Mouse (Mus musculus) heart, embryonic 12.5 days (tissue): ENCODE measurements around the gene Gbp4. TPM values are rescaled to one million over a fixed set of nuclear protein-coding genes. Genes with fewer than 3 reads are reported as not detected.
A peak's percentile ranks its signal among the peaks of the same experiment; 100 is the strongest.
"Not testable (repeated sequence)": the region's sequence is repeated elsewhere in the genome, so short reads cannot be mapped to it uniquely, and the experiment has no call there.

Experiments
- ATAC-seq: fragments of 200-750 bp; cut with Nextera tagmentation; 2 replicates; pipeline ENCODE4 v1.8.0; 2017; ENCODE audit warnings: moderate TSS enrichment, moderate library complexity; ENCODE audit not compliant: insufficient number of reproducible peaks, low FRiP score
- H3K27ac ChIP-seq: fragments of 300-500 bp; sonication (generic); 2 replicates; pipeline ENCODE4 v1.5.1; 2016; ENCODE audit warnings: mild to moderate bottlenecking, moderate library complexity; ENCODE audit not compliant: poor library complexity, severe bottlenecking
- H3K27me3 ChIP-seq: fragments of 300-500 bp; sonication (generic); replicated peaks from 2 replicates; pipeline ENCODE4 v1.6.1; 2016; ENCODE audit warnings: mild to moderate bottlenecking, moderate library complexity
- H3K36me3 ChIP-seq: fragments of 300-500 bp; sonication (generic); 2 replicates; pipeline ENCODE4 v1.6.1; 2016; ENCODE audit warnings: mild to moderate bottlenecking, moderate library complexity
- H3K4me1 ChIP-seq: fragments of 300-500 bp; sonication (generic); replicated peaks from 2 replicates; pipeline ENCODE4 v1.6.1; 2016; ENCODE audit warnings: mild to moderate bottlenecking
- H3K4me2 ChIP-seq: fragments of 300-500 bp; sonication (generic); 2 replicates; pipeline ENCODE4 v1.6.1; 2016; ENCODE audit warnings: mild to moderate bottlenecking, moderate library complexity
- H3K4me3 ChIP-seq: fragments of 300-500 bp; sonication (generic); 2 replicates; pipeline ENCODE4 v1.5.1; 2016; ENCODE audit warnings: mild to moderate bottlenecking
- H3K9ac ChIP-seq: fragments of 300-500 bp; sonication (generic); 2 replicates; pipeline ENCODE4 v1.6.1; 2016; ENCODE audit warnings: mild to moderate bottlenecking, moderate library complexity
- H3K9me3 ChIP-seq: fragments of 300-500 bp; sonication (generic); replicated peaks from 2 replicates; pipeline ENCODE4 v1.6.1; 2016; ENCODE audit warnings: mild to moderate bottlenecking, moderate library complexity
- WGBS: fragments of 180-500 bp; shearing (Covaris S2); methylation state at CpG from one replicate; pipeline ENCODE4 v1.1.7; 2016; 5-methylcytosine and 5-hydroxymethylcytosine counted together
- polyA plus RNA-seq: library from polyadenylated mRNA; unstranded; fragments of >200 nt; fragmentation: Nextera tagmentation; extraction: Ambion mirVana; gene quantifications from 2 replicates; pipeline ENCODE4 v1.2.1, GENCODE M21; 2016

The Gbp4 gene
- polyA plus RNA-seq, 1 experiment from 2014 or later = 6.1 TPM

DNA sequence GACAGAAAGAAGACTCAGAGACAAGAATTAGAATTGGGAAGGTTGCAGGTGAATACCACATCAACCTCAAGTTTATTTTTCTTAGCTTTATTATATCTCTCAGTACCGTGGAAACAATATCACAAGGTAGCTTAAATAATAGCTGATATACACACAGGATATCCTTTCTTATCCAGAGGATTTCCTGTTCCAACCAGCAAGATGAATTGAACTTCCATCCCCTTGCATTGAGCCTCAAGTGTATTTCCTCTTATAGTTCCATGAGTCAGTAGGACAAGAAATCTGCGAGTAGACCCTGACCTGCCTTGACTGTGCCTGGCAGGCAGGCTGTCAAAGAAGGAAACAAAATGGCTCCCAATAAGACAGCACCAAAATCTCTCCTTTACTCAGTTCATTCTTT is 23.6 kb downstream of the Gbp4 start:
- Histone ChIP-seq H3K36me3 (peaks cover 4% of the 10 kb centered on the region), H3K27ac (no peak overlapping the region), H3K9ac (no peak overlapping the region), H3K9me3 (peaks cover 6% of the 10 kb centered on the region; the same call in 1 of the 2 replicates), H3K4me3 (no peak overlapping the region), H3K27me3 (no peaks in the 10 kb centered on the region), H3K4me2 (no peak overlapping the region), H3K4me1 (no peaks in the 10 kb centered on the region; the same call in 1 of the 2 replicates)
- 53% methylated on average over 2 of the region's 2 CpGs for WGBS
- ATAC-seq = no peak

- peaks cover 6% of the 10 kb centered on the region; the same call in 1 of the 2 replicates for H3K9me3 ChIP-seq
- 63% methylated on average over 2 of the region's 2 CpGs for WGBS
- H3K9ac ChIP-seq = no peak overlapping the region
- no peaks in the 10 kb centered on the region; the same call in 1 of the 2 replicates for H3K4me1 ChIP-seq
- H3K27me3 ChIP-seq = no peaks in the 10 kb centered on the region
- H3K27ac ChIP-seq = no peak overlapping the region
- no peak overlapping the region for H3K4me3 ChIP-seq
- H3K36me3 ChIP-seq = no peaks in the 10 kb centered on the region; the same call in none of the 2 replicates
- no peak for ATAC-seq
- H3K4me2 ChIP-seq = no peak overlapping the region
These were observed 24.7 kb downstream of the Gbp4 start for GRCm38 (mm10) chr5:105114696-105115095.

DNA sequence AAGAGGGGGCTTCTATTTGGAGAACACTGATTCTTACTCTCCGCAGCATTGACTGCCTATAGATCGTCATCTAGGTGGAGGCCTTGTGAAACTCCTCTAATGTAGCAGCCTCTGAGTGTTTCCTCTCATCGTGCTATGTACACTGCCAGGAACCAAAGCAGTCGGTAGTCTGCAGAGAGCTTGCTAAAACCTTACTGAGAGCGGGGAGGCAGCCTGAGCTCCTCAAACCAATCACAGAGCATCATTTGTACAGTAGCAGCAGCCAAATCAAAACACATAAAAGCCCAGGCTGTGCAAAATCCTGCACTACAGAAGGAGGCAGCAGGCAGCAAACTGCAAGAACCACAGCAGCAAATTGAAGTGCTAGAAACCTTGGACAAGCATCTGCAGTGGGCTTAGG is 25.7 kb downstream of the Gbp4 start:
- Histone ChIP-seq H3K4me3 (no peak overlapping the region), H3K4me1 (no peaks in the 10 kb centered on the region; the same call in 1 of the 2 replicates), H3K27ac (no peak overlapping the region), H3K9ac (no peak overlapping the region), H3K9me3 (peaks cover 6% of the 10 kb centered on the region; the same call in 1 of the 2 replicates), H3K36me3 (no peaks in the 10 kb centered on the region; the same call in none of the 2 replicates), H3K4me2 (no peak overlapping the region), H3K27me3 (no peaks in the 10 kb centered on the region)
- no peak for ATAC-seq
- 87% methylated on average over 5 of the region's 5 CpGs for WGBS

DNA sequence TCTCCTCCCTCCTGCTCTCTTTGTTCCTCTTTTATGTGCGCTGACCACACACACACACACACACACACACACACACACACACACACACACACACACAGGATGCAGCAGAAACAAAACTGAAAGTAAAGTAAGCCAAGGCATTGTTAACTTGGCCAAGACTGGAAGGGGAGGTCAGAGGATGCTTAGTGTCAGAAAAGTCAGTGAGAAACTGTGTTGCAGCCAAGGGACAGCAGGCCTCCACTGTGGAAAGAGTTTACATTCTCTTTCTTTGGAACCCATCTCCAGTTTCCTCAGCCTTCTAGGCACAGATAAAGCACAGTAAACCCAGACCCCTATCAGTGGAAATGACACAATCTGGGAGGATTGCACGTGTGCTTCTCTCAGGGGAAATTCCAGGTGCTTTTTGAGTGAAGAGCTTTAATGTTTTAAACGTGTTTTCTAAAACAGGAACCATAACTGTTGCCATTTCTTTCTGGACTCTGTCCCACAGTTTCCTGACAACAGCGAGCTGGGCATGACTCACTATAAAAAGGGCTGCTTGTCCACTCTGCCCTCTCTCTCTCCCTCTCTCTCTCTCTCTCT is 29.0 kb downstream of the Gbp4 start:
- Histone ChIP-seq H3K4me2 (peak overlapping the region; percentile 33), H3K27ac (peak overlapping the region; percentile 71)
- not testable (repeated sequence) for H3K9ac ChIP-seq, H3K4me1 ChIP-seq, H3K4me3 ChIP-seq, H3K36me3 ChIP-seq, H3K27me3 ChIP-seq, H3K9me3 ChIP-seq
- 11% methylated on average over 4 of the region's 4 CpGs for WGBS
- peak; percentile 84; the same call in 1 of the 2 replicates for ATAC-seq

GRCm38 (mm10) chr5:105109775-105110174 is 29.6 kb downstream of the Gbp4 start:
- H3K36me3 ChIP-seq, H3K9ac ChIP-seq, ATAC-seq, H3K9me3 ChIP-seq, H3K4me1 ChIP-seq, H3K27me3 ChIP-seq: not testable (repeated sequence)
- Histone ChIP-seq H3K27ac (peak overlapping the region; percentile 71), H3K4me2 (peak overlapping the region; percentile 33; the same call in 1 of the 2 replicates), H3K4me3 (peak overlapping the region; percentile 13; the same call in 1 of the 2 replicates)
- WGBS = 30% methylated on average over 1 of the region's 1 CpGs

DNA sequence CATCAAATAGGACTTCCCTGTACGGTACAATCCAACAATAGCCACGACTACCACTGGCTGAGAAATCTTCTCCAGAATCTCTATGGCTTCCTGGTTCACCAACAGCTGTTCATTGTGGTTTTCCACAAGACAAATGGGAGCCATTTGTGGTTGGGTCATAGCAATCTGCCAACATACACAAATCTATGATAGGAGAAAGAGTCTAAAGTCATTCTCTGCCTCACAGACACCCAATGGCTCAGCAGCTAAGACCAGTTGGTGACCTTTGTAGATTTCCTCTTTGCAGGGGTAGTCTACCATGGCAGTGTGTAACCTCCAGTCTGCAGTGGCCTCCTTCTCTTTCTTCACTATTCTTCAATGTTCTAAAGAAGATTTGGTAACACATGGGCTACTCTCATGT is 33.7 kb downstream of the Gbp4 start:
- 62% methylated on average over 2 of the region's 2 CpGs for WGBS

GRCm38 (mm10) chr5:105081900-105082299 is 57.5 kb downstream of the Gbp4 start:
- Histone ChIP-seq H3K4me1 (no peaks in the 10 kb centered on the region), H3K36me3 (peaks cover 9% of the 10 kb centered on the region; the same call in 1 of the 2 replicates), H3K4me3 (no peak overlapping the region), H3K27ac (no peak overlapping the region), H3K4me2 (no peak overlapping the region), H3K27me3 (no peaks in the 10 kb centered on the region), H3K9me3 (0 out of 2 replicates have a peak, but pooled peaks cover 2% of the 10 kb centered on the region), H3K9ac (no peak overlapping the region)
- no peak for ATAC-seq

More for the DNA sequence above, 33.7 kb downstream of the Gbp4 start:
- not testable (repeated sequence) for H3K9me3 ChIP-seq, H3K9ac ChIP-seq, H3K4me3 ChIP-seq, H3K4me2 ChIP-seq, H3K27ac ChIP-seq, ATAC-seq, H3K36me3 ChIP-seq, H3K4me1 ChIP-seq, H3K27me3 ChIP-seq

- ATAC-seq = not testable (repeated sequence)
These were observed 71.0 kb downstream of the Gbp4 start for GRCm38 (mm10) chr5:105068356-105068755.

More at GRCm38 (mm10) chr5:105068356-105068755, 71.0 kb downstream of the Gbp4 start:
- H3K27me3 ChIP-seq, H3K9me3 ChIP-seq, H3K4me3 ChIP-seq, H3K36me3 ChIP-seq, H3K27ac ChIP-seq, H3K9ac ChIP-seq, H3K4me1 ChIP-seq, H3K4me2 ChIP-seq: not testable (repeated sequence)

Other genes starting within 250 kb of the Gbp4 start
- gene Abcg3, start 156.9 kb downstream of the Gbp4 start, polyA plus RNA-seq = 0.27 and 0.42 TPM in 2 replicates
- gene Gbp9, start within 50 bp of the Gbp4 start, polyA plus RNA-seq = 4.4 and 4.6 TPM in 2 replicates
- 1.4 and 1.8 TPM in 2 replicates for gene Gbp8, start within 50 bp of the Gbp4 start, polyA plus RNA-seq
- gene Gbp10, start 99.9 kb upstream of the Gbp4 start, polyA plus RNA-seq = not detected in 2 replicates
- not detected in 2 replicates for gene Gm43302, start 154.1 kb upstream of the Gbp4 start, polyA plus RNA-seq
- 2.0 and 2.8 TPM in 2 replicates for gene Gbp6, start 154.1 kb upstream of the Gbp4 start, polyA plus RNA-seq